Mouse (Mus musculus): ENCODE measurements at regions not wholly inside any gene's neighbourhood (a gene's known extent, or its start where the extent isn't known, plus 50 kb on each side); places are given as distances from the start of the nearest gene placed in this dataset.
"Not testable (repeated sequence)": the region's sequence is repeated elsewhere in the genome, so short reads cannot be mapped to it uniquely, and the experiment has no call there.

DNA sequence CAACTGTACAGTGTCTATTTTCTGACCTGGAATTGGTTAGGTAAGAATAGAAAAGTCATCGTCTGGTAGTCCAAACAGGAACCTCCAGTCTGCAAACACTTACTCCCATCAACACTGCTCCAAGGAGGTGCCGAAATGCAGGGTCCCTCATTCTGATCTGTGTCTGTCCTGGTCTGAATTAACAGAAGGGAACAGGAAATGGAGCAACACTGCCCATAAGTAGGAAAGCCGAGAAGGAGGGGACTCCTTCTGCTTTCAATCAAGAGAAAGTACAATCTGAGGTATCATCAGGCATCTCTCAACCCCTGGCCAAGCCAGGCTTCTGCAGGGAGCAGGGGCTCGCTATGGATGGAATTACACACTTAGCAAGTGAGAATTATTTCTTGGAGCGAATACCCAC is 562.4 kb upstream of the 2610301B20Rik start:
- in situ Hi-C loops (cut with MseI, MboI) = no loop called here

DNA sequence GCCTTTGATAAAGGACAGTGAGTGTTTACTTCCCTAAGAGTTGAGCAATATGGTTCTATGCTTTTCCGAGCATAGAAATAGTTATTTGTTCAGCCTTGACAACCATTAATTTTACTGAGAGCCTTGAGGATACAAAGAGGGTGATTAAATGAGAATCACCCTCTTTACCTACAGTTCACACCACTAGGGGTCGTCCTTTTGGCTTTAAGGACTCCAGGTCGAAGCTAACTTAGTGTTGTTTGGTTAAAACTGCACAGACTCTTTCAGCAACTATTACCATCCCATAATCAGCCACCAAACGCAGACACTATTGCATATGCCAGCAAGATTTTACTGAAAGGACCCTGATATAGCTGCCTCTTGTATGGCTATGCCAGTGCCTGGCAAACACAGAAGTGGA is 559.2 kb upstream of the 2610301B20Rik start:
- in situ Hi-C loops (cut with MseI, MboI) = no loop called here

DNA sequence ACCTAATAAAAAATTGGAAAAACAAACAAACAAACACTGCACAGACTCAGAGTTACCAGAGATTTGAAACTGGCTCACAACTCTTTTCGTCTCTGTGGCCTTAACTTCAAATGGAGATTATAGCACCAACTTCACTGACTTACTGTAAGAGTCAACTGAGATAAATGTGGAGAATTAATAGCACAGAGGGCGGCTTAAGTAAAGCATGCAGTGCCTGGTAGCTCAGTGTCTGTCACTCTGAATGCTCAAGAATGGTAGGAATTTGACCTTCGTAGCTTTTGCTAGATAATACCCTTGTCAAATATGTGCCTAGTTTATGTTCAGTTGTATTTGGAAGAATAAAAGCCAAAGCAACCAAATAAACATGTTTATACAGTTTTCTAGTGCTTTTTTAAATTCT is 558.4 kb upstream of the 2610301B20Rik start:
- in situ Hi-C loops (cut with MseI, MboI) = no loop called here

DNA sequence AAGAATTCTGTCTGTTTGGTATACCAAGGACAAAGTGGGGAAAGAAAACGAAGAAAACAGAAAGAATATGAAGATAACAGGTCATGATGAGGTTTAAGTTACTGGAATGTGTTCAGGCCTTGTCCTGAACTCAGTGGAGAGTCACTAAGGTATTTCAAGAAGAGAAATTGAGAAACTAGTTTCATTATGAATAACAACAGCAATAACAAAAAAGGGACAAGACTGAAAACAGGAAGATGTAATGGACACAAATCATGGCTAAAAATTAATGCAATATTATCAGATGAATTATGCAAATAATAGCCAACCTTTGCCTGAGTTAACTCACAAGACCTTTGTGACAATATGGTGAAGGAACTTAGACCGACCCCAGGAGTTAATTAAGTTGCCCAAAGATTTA is 530.2 kb upstream of the 2610301B20Rik start:
- in situ Hi-C loops (cut with MseI, MboI) = no loop called here

DNA sequence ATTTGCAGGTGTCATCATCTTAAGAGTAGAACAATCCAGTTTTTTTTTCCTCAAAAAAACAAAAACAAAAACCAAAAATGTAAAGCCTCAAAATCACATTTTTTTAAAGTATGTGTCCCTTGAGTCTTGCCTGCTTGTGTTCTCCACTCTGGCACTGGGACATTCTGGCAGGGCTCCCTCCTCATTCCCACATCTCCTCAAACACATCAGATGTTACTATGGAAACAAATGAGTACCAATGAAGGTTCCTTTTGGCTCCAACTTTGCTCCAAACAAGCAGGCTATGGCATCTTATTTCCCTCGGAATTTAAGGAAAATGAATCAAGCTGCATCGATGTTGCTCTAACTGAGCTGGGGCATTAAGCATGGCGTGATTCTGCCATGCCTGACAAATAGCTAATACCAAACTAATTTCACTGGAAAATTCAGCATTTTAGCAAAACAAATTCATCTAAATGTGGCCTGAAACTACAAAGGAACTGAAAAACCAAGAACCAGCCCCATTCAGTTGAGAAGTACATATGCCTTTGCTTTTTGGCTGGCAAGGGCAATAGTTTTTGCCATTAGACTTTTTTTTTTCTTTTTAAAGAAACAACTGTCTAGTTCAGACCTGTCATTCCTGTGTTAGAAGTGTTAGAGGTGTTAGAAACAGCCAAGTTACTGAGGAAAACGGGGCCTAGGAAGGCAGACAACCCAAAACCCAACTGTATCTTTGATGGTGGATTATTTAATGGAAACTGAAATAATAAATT is 522.2 kb upstream of the 2610301B20Rik start:
- in situ Hi-C loops (cut with MseI, MboI) = no loop called here

DNA sequence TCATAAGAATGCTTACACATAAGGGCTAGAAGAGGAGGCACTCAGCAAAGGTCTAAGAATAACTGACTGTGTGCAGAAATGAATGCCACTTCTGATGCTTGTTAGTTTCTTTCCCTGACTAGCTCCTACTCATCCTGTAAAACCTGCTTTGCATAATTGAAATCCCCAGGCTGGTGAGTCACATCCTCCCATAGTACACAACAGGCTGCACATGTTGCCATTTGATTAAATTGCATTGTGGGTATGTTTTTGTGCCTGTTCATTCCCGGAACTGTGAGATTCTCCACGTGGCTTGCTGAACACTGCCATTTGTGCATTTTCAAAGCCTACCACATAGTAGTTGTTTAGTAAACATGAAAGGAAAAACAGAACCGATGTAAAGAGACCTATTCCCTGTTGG is 516.7 kb upstream of the 2610301B20Rik start:
- in situ Hi-C loops (cut with MseI, MboI) = no loop called here

DNA sequence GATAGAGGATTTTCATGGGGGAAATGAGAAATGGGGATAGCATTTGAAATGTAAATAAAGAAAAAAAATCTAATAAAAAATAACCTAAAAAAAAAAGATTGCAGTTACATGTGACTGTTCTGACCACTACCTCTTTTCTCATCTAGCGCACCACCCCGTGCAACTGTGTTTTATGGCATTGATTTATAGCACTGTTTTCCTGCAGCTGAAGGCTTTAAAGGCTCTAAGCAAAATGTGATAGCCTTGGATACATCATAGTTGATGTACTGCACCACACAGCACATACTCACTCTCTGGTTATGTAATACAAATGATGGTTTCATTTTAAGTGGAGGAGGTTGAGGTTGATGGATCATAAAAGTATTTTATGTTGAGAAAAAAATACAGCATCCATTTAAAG is 484.5 kb upstream of the 2610301B20Rik start:
- in situ Hi-C loops (cut with MseI, MboI) = no loop called here

- in situ Hi-C loops (cut with MseI, MboI) = no loop called here
Measured at GRCm38 (mm10) chr4:10397249-10397648, 477.0 kb upstream of the 2610301B20Rik start.

DNA sequence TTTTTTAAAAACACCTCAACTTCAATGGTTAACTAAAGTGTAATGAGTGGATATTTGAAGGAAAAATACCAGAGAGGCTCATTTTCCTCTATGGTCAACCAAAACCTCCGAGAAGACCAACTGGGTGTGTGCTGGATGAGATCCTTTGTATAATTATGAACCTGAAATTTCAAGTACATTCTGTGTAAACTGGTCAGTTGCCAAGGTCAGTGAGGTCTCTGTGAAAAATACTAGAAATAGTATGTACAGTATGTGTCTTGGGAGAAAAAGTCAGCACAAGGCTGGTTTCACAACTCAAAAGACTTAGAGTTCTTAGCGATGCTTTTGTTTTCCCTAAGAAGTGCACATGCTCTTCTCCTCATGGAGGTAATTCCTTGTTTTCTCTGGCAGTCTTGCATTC is 476.2 kb upstream of the 2610301B20Rik start:
- in situ Hi-C loops (cut with MseI, MboI) = no loop called here

DNA sequence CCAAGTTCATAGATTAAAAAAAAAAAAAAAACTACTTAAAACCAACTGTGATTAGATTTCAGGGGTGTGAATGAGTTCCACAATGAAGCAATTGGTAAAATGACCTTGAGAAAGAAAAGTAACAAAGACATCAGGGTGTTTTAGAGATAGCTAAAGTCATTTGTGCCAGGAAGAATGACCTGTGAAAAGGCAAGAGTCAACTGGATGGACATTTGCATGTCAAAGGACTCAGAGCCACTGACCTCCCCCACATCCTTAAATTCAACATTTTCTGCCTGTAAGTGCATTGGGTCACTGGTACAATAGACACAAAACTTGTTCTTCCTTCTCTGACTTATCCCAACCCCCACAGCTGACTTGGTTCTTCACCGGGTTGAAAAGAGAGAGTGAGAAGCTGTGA is 474.6 kb upstream of the 2610301B20Rik start:
- in situ Hi-C loops (cut with MseI, MboI) = no loop called here

DNA sequence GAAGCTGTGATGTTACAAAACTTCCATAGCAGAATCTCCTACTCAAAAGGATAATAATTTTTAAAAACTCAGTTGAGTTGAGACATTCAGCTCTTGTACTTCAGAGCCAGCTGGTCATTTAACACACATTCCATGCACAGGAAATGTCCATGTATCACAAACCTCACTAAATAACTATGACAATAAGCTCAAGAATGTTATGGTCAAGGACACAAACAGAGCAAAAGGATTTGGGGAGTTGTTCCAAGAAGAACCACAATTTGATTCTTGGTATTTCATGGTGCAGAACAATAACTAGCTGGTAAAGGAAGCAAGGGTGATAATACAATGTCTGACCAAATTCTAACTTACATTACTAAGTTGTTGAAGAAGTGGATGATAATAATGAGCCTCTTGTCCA is 471.4 kb upstream of the 2610301B20Rik start:
- in situ Hi-C loops (cut with MseI, MboI) = no loop called here

DNA sequence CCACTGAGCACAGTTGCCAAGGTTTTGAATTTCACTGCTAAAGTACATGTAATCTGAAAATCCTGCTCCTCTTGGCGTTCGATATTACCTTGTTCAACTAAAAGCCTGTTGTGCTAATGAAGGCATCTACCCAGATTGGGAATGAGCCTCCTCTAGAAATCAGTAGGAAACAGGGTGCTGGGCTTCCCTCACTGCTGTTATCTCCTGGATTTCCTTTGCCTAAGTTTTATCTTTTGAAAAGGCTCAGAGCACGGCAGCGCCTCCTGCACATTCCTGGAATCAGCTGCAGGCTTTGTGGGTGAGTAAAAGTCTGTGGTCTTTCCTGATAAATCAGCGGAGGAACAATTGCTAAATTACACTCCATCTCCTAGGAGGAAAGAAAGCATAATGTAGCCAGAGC is 469.9 kb upstream of the 2610301B20Rik start:
- in situ Hi-C loops (cut with MseI, MboI) = no loop called here

DNA sequence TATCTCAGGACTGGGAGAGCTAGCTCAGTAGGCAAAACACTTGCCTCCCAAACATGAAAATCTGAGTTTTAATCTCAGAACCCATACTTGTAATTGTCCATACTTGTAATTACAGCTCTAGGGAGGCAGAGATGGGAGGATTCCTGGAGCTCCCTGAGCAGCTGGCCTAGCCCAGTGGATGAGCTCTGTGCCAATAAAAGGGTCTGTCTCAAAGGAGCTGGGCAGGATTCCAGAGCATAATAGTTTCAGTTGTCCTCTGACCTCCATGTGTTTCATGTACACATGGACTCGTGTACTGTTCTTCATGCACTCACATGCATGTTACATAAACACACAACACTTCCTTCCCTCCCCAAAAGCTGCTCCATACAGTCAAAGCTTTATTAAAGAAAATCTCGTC is 469.2 kb upstream of the 2610301B20Rik start:
- in situ Hi-C loops (cut with MseI, MboI) = no loop called here

DNA sequence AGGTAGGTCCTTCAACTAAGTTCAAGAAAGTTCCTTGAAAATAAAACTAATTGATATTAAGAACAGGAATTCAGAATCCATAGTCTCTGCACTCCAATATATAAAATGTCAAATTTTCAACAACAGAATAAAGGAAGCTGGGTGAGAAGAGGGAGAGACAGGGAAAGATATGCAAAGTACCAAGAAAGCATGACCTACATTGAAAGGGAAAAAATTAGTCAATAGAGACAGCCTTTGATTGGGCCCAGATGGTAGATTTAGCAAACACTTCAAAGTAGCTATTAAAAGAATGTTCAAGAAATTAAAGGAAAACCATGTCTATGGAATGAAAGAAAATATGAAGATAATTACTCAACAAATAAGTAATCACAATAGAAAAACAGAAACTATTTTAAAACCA is 460.0 kb upstream of the 2610301B20Rik start:
- in situ Hi-C loops (cut with MseI, MboI) = no loop called here

DNA sequence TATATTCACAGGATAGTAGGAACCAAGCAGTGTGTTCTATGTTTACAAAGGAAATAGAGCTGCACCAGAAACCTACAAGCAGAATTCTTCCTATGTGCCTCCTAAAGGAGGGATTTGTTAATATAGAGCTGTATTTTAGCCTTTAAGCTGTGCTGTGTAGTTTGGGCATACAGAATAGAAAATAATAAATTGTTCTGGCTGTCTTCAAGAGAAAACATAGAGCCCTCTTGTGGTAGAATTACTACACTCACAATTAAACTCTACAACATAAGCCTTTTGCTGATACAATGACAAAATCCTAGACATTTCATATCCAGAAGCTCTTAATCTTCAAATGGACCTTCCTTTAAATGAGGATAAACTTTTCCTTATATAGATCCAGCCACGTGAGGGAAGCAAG is 452.9 kb upstream of the 2610301B20Rik start:
- in situ Hi-C loops (cut with MseI, MboI) = no loop called here

- in situ Hi-C loops (cut with MseI, MboI) = no loop called here
Measured at GRCm38 (mm10) chr4:10434438-10434837, 439.9 kb upstream of the 2610301B20Rik start.

- in situ Hi-C loops (cut with MseI, MboI) = not testable (repeated sequence)
Measured at GRCm38 (mm10) chr4:10439921-10440320, 434.4 kb upstream of the 2610301B20Rik start.

DNA sequence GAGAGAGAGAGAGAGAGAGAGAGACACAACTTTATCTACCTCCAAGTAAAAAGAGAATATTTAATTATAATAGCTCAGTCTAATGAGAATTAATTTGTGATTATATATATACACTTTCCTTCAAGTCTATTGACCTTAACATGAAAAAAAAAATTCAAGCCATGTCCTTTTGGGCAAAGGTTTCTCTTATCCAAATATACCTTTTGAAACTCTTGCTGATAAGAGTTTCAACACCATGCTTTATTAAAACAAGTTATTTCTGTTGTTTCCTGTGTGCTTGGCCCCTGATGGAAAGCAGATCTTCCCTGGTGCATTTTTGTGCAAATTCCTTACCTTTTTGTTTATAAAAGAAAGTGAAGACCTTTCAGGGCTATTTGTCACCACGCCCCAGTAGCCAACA is 414.7 kb upstream of the 2610301B20Rik start:
- in situ Hi-C loops (cut with MseI, MboI) = no loop called here

GRCm38 (mm10) chr4:10480936-10481335 is 393.4 kb upstream of the 2610301B20Rik start:
- in situ Hi-C loops (cut with MseI, MboI) = no loop called here

GRCm38 (mm10) chr4:10508163-10508821 is 366.0 kb upstream of the 2610301B20Rik start:
- in situ Hi-C loops (cut with MseI, MboI) = no loop called here

DNA sequence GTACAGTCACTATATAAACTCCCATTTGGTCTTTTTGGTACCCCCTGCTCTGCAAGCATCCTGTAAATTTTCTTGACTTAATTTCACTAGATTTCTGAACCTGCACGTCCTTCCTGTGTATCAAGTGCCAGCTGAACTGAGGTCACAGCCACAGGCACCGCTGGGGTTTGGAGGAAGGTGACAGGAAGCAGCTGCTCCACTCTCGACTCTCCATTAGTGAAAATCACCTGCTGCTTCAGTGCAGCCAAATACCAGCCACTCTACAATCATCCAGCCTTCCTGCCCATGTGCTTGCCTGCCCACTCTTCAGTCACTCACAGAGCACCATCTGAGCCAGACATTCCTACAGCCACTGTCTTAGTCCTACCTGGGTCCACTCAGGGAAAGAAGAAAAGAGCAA is 364.3 kb upstream of the 2610301B20Rik start:
- in situ Hi-C loops (cut with MseI, MboI) = no loop called here

DNA sequence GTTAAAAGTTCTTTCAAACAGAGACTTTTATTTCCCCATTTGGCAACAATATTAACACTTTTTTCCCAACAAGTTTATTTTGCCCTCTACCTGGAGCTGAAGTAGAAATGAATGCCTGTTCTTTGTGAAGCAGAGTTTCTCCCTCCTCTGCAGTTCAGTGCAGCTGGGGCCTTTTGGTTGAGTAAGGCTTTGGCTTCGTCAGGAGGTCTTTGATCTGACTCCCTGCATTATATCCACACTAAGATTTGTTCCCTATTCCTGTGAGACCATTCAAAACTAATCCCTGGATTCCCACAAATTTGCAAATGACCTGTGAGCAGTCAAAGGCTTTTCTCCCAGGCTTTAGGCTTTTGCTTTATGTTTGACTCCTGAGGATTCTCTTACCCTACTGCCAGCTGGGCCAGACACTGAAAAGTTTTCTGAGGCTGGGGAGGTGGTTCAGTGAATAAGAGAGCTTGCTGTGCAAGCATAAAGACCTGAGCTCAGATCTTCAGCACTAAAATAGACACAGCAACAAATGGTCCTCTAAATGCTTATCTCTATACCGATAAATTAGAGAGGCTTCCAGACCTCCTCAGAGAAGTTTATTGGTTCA is 323.5 kb upstream of the 2610301B20Rik start:
- in situ Hi-C loops (cut with MseI, MboI) = no loop called here

GRCm38 (mm10) chr4:10553724-10554123 is 320.6 kb upstream of the 2610301B20Rik start:
- in situ Hi-C loops (cut with MseI, MboI) = no loop called here

All from mouse trophoblast stem cell (cell line).